Mouse (Mus musculus) C2C12 (cell line): ENCODE results near the gene Sparc.

Experiments
- CEBPB ChIP-seq: IDR thresholded peaks from one replicate; pipeline ENCODE4 v1.6.1; 2011; ENCODE audit warnings: low read depth, mild to moderate bottlenecking, control low read depth, moderate library complexity
- CTCF ChIP-seq: IDR thresholded peaks from one replicate; pipeline ENCODE4 v1.5.1; 2011; ENCODE audit not compliant: control insufficient read depth, insufficient read depth, insufficient read length
- FOSL1 ChIP-seq: IDR thresholded peaks from one replicate; pipeline ENCODE4 v1.8.0; 2011; ENCODE audit warnings: mild to moderate bottlenecking, low read length; ENCODE audit not compliant: poor library complexity, insufficient read depth, severe bottlenecking
- MAX ChIP-seq: IDR thresholded peaks from one replicate; pipeline ENCODE4 v1.6.1; 2011; ENCODE audit warnings: mild to moderate bottlenecking, control low read depth
- MYOD1 ChIP-seq: IDR thresholded peaks from one replicate; pipeline ENCODE4 v1.6.1; 2011; ENCODE audit warnings: low read depth; ENCODE audit not compliant: control insufficient read depth, insufficient read length
- MYOG ChIP-seq: IDR thresholded peaks from one replicate; pipeline ENCODE4 v1.6.1; 2011; ENCODE audit not compliant: control insufficient read depth, insufficient read length; ENCODE audit errors: extremely low read depth
- USF1 ChIP-seq: IDR thresholded peaks from one replicate; pipeline ENCODE4 v1.6.1; 2011; ENCODE audit warnings: low read depth, mild to moderate bottlenecking, control low read depth, moderate library complexity

- no peak for TF ChIP-seq CTCF
- no peak for TF ChIP-seq USF1
- TF ChIP-seq MAX: no peak
- no peak for TF ChIP-seq CEBPB
- TF ChIP-seq MYOD1: no peak
- no peak for TF ChIP-seq MYOG
- TF ChIP-seq FOSL1: no peak
Measured at GRCm38 (mm10) chr11:55416609-55417265, 6.2 kb downstream of the Sparc start.
